Mouse (Mus musculus) cerebellum, adult 2 months (tissue): ENCODE data around the gene Prlhr.

ENCODE experiments used
- CTCF ChIP-seq: fragments of 200-500 bp; IDR thresholded peaks from 2 replicates; pipeline ENCODE4 v1.5.1; 2011; ENCODE audit warnings: low read depth, mild to moderate bottlenecking, control low read depth, low read length, moderate library complexity, borderline replicate concordance; ENCODE audit not compliant: insufficient read depth
- POLR2A ChIP-seq: fragments of 200-500 bp; IDR thresholded peaks from 2 replicates; pipeline ENCODE4 v1.6.1; 2011; ENCODE audit warnings: low read length, control low read depth, borderline replicate concordance; ENCODE audit not compliant: insufficient read depth

- TF ChIP-seq CTCF (peak; percentile 63), POLR2A (no peak)
Observed at GRCm38 (mm10) chr19:60466953-60467570, 1.0 kb downstream of the Prlhr start.
